Mouse (Mus musculus) layer of hippocampus, postnatal 25 days (tissue): ENCODE data around the gene Ear14. TPM values are rescaled to one million over a fixed set of nuclear protein-coding genes. Genes with fewer than 3 reads are reported as not detected.
"Not testable (repeated sequence)": the region's sequence is repeated elsewhere in the genome, so short reads cannot be mapped to it uniquely, and the experiment has no call there.

Experiments used
- DNase-seq, 2 experiments: peaks; one replicate each; pipeline ENCODE4 v3.0.0; 2022; ENCODE audit warnings: mixed read lengths in 2 of 2, low spot score in 1 of 2; ENCODE audit errors: extremely low spot score in 1 of 2
- total RNA-seq, 2 experiments: library from RNA; stranded (reverse); gene quantifications; 2 replicates each; pipeline ENCODE4 v1.2.3; 2021

Gene Ear14
- total RNA-seq, 2 experiments from 2014 or later: not detected

DNA sequence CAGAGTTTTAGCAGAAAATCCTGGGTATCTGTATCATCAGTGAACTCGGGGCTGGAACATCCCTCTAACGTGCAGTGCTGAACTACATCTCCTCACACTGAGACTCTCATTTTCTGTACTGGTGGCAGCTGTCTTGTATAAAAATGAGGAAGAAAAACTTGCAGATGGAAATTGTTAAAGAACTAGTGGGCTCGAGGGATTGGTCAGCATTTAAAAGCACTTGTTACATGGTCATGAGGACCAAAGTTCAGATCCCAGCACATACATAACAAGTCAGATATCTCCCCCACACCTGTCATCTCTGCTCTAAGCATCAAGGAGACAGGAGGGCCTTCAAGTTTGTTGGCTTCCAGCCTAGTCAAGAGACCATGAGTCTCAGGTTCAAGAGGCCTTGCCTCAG lies 47.2 kb downstream of the Ear14 start:
- no peak for DNase-seq

DNA sequence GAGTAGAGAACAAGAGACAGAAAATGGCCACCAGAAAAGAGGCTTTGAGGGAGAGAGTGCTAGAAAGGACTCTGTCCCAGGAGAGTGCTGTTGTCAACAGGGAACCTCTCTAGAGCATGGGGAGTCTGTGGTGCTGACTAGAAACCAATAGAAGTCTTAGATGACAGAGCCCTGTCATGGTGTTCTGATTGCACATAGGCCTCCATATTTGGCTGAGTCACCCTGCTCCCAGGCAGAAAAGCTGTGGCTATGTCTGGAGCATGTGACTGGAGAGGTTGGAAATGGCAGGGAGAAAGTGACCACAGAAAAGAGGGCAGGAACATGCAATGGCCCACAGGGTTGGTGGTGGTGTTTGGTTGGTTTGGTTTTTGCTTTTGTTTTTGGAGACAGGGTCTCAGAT lies 49.0 kb downstream of the Ear14 start:
- DNase-seq: not testable (repeated sequence)

DNA sequence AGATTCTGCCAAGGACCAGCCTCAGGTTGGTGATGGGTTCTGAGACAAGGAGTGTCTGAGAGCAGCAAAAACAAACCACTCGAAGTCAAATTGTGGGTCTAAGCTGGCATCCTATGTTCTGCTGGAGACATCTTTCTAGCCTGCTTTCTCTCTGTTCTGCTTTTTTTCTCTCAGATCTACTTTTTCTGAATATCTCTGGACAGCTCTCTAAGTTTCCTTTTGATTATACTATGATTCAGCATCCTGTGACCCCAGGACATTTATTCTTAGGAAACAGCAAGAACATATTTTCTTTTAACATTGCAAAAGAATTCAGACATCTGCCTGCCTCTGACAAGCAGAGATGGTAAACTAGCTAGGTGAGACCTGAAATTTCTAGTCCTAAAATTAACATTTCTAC lies 50.4 kb downstream of the Ear14 start:
- DNase-seq: no peak

Other genes with a start within 250 kb of the Ear14 start
- gene Pnp2, start 247.4 kb upstream of the Ear14 start, total RNA-seq: 1 to 10 TPM in 1 of 2 experiments, under 1 TPM in 1; 0.62 to 1.1 TPM
- not detected for gene Rnase10, start 195.6 kb upstream of the Ear14 start, total RNA-seq
- gene Rnase9, start 161.5 kb upstream of the Ear14 start, total RNA-seq: not detected
- not detected for gene Rnase11, start 153.2 kb upstream of the Ear14 start, total RNA-seq
- not detected for gene Rnase12, start 145.7 kb upstream of the Ear14 start, total RNA-seq
- gene Olfr750, start 129.0 kb upstream of the Ear14 start, total RNA-seq: not detected
- gene Rnase4, start 112.3 kb upstream of the Ear14 start, total RNA-seq: 10 to 100 TPM; 17.0 to 19.4 TPM
- gene Ang, start 112.2 kb upstream of the Ear14 start, total RNA-seq: 1 to 10 TPM; 3.4 to 4.7 TPM
- gene Eddm3b, start 89.0 kb upstream of the Ear14 start, total RNA-seq: not detected
- under 1 TPM in 1 of 2 experiments, not detected in 1; 0.25 TPM for gene Rnase6, start 79.5 kb upstream of the Ear14 start, total RNA-seq
- 1 to 10 TPM; 2.4 to 3.4 TPM for gene Rnase1, start 56.6 kb upstream of the Ear14 start, total RNA-seq
- under 1 TPM in 1 of 2 experiments, not detected in 1; 0.37 TPM for gene Rnase2b, start 41.1 kb upstream of the Ear14 start, total RNA-seq
- not detected for gene Ang2, start 4.2 kb upstream of the Ear14 start, total RNA-seq
- gene Rnase2a, start 52.7 kb downstream of the Ear14 start, total RNA-seq: not detected
- gene Gm7247, start 158.4 kb downstream of the Ear14 start, total RNA-seq: not detected
- gene Vmn2r88, start 207.4 kb downstream of the Ear14 start, total RNA-seq: not detected
- gene Vmn2r89, start 248.5 kb downstream of the Ear14 start, total RNA-seq: not detected